Mouse (Mus musculus) stomach, embryonic 14.5 days (tissue): Measurements from ENCODE around the gene Ptn. TPM values are rescaled to one million over a fixed set of nuclear protein-coding genes. Genes with fewer than 3 reads are reported as not detected.
A peak's percentile ranks its signal among the peaks of the same experiment; 100 is the strongest.

Source experiments
- ATAC-seq: fragments of 200-750 bp; cut with Nextera tagmentation; 2 replicates; pipeline ENCODE4 v1.8.0; 2017; ENCODE audit warnings: low read depth, moderate TSS enrichment; ENCODE audit not compliant: insufficient number of reproducible peaks, insufficient read depth, low FRiP score
- H3K27ac ChIP-seq: fragments of 300-500 bp; sonication (generic); 2 replicates; pipeline ENCODE4 v1.5.1; 2014; ENCODE audit warnings: mild to moderate bottlenecking, low read length, moderate library complexity, mixed read lengths
- H3K27me3 ChIP-seq: fragments of 300-500 bp; sonication (generic); 2 replicates; pipeline ENCODE4 v1.6.1; 2014; ENCODE audit warnings: low read length, control low read depth, mixed read lengths; ENCODE audit not compliant: control insufficient read depth, insufficient read depth
- H3K36me3 ChIP-seq: fragments of 300-500 bp; sonication (generic); 2 replicates; pipeline ENCODE4 v1.6.1; 2014; ENCODE audit warnings: mild to moderate bottlenecking, control low read depth, low read length, moderate library complexity, mixed read lengths; ENCODE audit not compliant: control insufficient read depth, insufficient read depth
- H3K4me1 ChIP-seq: fragments of 300-500 bp; sonication (generic); 2 replicates; pipeline ENCODE4 v1.6.1; 2014; ENCODE audit warnings: low read length, control low read depth, mixed read lengths; ENCODE audit not compliant: control insufficient read depth, insufficient read depth
- H3K4me2 ChIP-seq: fragments of 300-500 bp; sonication (generic); replicated peaks from 2 replicates; pipeline ENCODE4 v1.6.1; 2014; ENCODE audit warnings: low read depth, low read length, control low read depth
- H3K4me3 ChIP-seq: fragments of 300-500 bp; sonication (generic); 2 replicates; pipeline ENCODE4 v1.5.1; 2014; ENCODE audit warnings: low read depth, low read length, control low read depth
- H3K9ac ChIP-seq: fragments of 300-500 bp; sonication (generic); replicated peaks from 2 replicates; pipeline ENCODE4 v1.6.1; 2014; ENCODE audit warnings: low read depth, mild to moderate bottlenecking, control low read depth, low read length, moderate library complexity, mixed read lengths
- H3K9me3 ChIP-seq: fragments of 300-500 bp; sonication (generic); 2 replicates; pipeline ENCODE4 v1.6.1; 2016; ENCODE audit warnings: low read depth, low read length, control low read depth; ENCODE audit not compliant: control insufficient read depth
- WGBS: fragments of 180-500 bp; shearing (Covaris S2); extraction: QIAGEN DNeasy Blood & Tissue Kit; methylation state at CpG from one replicate; pipeline ENCODE4 v1.1.7; 2014; 5-methylcytosine and 5-hydroxymethylcytosine counted together
- polyA plus RNA-seq: library from polyadenylated mRNA; unstranded; fragments of >200 nt; fragmentation: Nextera tagmentation; extraction: Ambion mirVana; gene quantifications from 2 replicates; pipeline ENCODE4 v1.2.1, GENCODE M21; 2014

The Ptn gene
- polyA plus RNA-seq, 1 experiment from 2014 or later: 432 TPM

DNA sequence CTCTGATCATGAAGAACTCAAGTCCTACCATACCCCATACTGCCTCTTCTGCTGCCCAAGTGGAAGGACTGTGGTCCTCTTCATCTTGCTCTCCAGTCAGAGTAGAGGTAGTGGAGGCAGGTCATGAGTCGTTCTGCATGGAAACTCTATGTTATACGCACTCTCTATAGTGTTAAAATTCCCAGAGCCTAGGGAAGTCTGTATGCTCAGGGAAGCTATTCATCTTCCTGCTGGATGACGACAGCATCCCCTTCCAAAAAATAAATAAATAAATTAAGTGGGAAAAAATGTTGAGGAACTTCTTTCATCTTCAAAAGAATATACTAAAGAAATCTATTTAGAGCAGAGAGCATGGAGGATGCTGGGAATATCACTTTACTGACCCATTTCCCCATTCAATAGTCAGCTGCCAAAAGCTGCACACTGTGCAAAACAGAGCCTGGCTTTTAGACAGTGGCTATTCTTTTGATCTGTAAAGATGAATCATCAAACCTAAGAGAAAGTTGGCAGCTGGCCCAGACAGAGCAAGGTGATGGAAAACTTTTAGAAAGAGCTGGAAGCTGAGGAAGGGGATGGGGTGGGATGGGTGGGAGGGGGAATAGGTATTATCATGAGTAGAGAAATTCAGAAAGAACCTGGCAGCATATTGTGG lies 84.4 kb downstream of the Ptn start:
- no peak for ATAC-seq
- H3K27ac ChIP-seq: no peak overlapping the region
- no peak overlapping the region for H3K4me2 ChIP-seq
- H3K9ac ChIP-seq: no peak overlapping the region
- 51% methylated on average over 3 of the region's 3 CpGs for whole genome bisulfite sequencing
- no peaks in the 10 kb centered on the region for H3K27me3 ChIP-seq
- no peaks in the 10 kb centered on the region for H3K4me1 ChIP-seq
- no peaks in the 10 kb centered on the region for H3K9me3 ChIP-seq
- H3K36me3 ChIP-seq: peaks cover 1% of the 10 kb centered on the region; the same call in 1 of the 2 replicates
- H3K4me3 ChIP-seq: no peak overlapping the region

DNA sequence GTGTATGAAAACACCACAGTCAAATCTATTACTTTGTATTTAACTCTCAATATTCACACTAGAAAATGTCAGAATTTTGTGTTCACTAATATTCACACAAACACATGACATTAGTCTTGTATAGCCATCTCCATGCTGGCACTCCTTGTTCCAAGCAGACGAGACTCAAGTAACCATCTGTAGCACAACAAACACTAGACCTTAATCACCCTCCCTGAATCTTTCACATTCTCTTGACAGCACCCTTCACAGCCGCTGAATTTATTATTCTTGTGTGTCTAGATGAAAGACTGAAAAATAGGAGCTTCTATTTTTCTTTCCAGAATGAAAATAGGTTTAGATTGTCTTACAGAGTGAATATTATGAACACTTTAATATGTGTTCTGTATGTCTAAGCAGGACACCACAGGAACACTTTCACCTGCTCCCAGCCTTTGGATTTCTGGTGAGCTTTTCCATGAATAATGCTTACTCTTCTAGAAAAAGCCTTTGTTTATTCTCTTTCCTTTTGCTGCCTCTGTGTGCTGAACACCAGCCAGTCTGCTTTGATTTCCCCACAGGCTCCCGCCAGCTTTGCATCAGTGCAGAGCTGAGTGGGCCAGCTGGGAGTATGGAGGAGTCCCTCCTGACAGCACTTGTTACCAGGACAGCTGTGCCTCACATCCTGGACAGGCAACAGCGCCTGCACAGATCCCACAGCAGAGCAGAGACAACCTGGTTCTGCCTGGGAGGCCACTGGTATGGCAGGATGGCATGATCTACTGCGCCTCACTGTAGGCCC lies 87.1 kb downstream of the Ptn start:
- Histone ChIP-seq H3K36me3 (peaks cover 4% of the 10 kb centered on the region; the same call in 1 of the 2 replicates), H3K4me3 (no peak overlapping the region), H3K27ac (no peak overlapping the region), H3K9ac (no peak overlapping the region), H3K4me1 (no peaks in the 10 kb centered on the region), H3K27me3 (no peaks in the 10 kb centered on the region), H3K4me2 (no peak overlapping the region), H3K9me3 (no peaks in the 10 kb centered on the region)
- no peak for ATAC-seq
- WGBS: 49% methylated on average over 5 of the region's 5 CpGs

DNA sequence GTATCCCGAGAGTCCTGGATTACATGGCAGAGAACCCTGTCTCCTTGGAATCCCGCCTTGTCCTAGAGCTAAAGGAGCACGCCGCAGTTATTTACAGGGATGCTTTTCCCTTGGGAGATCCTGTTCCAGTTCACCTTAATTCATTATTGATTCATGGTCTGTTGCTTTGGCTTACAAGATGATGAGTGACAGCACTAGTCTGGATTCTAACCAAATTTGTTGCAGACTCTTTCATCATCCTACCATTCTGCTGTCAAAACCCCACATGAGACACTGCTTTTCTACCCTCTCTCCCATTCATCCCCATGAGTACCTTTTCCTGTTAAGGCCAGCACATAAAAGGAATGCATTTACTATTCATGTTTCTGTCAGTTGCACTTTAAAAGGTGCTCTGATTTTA lies 96.7 kb downstream of the Ptn start:
- peaks cover 17% of the 10 kb centered on the region; the same call in 1 of the 2 replicates for H3K36me3 ChIP-seq
- ATAC-seq: no peak
- H3K27ac ChIP-seq: no peak overlapping the region
- no peak overlapping the region for H3K4me2 ChIP-seq
- no peaks in the 10 kb centered on the region for H3K27me3 ChIP-seq
- WGBS: 100% methylated on average over 4 of the region's 4 CpGs
- H3K4me3 ChIP-seq: no peak overlapping the region
- no peaks in the 10 kb centered on the region for H3K9me3 ChIP-seq
- H3K9ac ChIP-seq: no peak overlapping the region
- H3K4me1 ChIP-seq: no peaks in the 10 kb centered on the region

GRCm38 (mm10) chr6:36695481-36695880 lies 114.5 kb downstream of the Ptn start:
- ATAC-seq: no peak
- no peak overlapping the region for H3K4me2 ChIP-seq
- H3K4me1 ChIP-seq: no peaks in the 10 kb centered on the region
- H3K27ac ChIP-seq: no peak overlapping the region
- H3K9me3 ChIP-seq: no peaks in the 10 kb centered on the region
- WGBS: 48% methylated on average over 3 of the region's 3 CpGs
- H3K9ac ChIP-seq: no peak overlapping the region
- no peaks in the 10 kb centered on the region for H3K36me3 ChIP-seq
- H3K4me3 ChIP-seq: no peak overlapping the region
- H3K27me3 ChIP-seq: no peaks in the 10 kb centered on the region

DNA sequence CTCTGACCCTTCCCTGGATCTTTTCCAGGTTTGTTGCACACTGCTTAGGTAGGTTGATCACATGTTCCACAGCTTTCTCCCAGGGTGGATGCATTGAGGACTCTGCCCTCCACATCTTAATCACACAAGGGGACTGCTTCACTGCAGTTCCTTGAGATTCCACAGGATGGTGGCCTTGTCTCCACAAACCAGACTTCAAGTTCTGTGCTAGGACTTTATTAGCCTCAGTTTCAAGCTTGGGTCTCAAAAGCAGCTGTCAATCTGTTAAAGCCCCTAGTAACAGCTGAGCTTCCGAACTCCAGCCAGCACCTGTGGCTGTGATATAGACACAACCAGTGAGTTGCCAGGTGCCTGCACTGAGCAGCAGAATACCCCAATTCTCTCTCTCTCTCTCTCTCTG lies 118.5 kb downstream of the Ptn start:
- Histone ChIP-seq H3K36me3 (no peaks in the 10 kb centered on the region), H3K4me3 (no peak overlapping the region), H3K9ac (no peak overlapping the region), H3K4me2 (no peak overlapping the region), H3K9me3 (no peaks in the 10 kb centered on the region), H3K4me1 (no peaks in the 10 kb centered on the region), H3K27me3 (no peaks in the 10 kb centered on the region), H3K27ac (no peak overlapping the region)
- 13% methylated on average over 1 of the region's 1 CpGs for WGBS
- no peak for ATAC-seq

GRCm38 (mm10) chr6:36690941-36691340 lies 119.1 kb downstream of the Ptn start:
- Histone ChIP-seq H3K4me3 (no peak overlapping the region), H3K9me3 (no peaks in the 10 kb centered on the region), H3K9ac (no peak overlapping the region), H3K27me3 (no peaks in the 10 kb centered on the region), H3K36me3 (no peaks in the 10 kb centered on the region), H3K27ac (no peak overlapping the region), H3K4me2 (no peak overlapping the region), H3K4me1 (no peaks in the 10 kb centered on the region)
- 82% methylated on average over 4 of the region's 4 CpGs for WGBS
- no peak for ATAC-seq

DNA sequence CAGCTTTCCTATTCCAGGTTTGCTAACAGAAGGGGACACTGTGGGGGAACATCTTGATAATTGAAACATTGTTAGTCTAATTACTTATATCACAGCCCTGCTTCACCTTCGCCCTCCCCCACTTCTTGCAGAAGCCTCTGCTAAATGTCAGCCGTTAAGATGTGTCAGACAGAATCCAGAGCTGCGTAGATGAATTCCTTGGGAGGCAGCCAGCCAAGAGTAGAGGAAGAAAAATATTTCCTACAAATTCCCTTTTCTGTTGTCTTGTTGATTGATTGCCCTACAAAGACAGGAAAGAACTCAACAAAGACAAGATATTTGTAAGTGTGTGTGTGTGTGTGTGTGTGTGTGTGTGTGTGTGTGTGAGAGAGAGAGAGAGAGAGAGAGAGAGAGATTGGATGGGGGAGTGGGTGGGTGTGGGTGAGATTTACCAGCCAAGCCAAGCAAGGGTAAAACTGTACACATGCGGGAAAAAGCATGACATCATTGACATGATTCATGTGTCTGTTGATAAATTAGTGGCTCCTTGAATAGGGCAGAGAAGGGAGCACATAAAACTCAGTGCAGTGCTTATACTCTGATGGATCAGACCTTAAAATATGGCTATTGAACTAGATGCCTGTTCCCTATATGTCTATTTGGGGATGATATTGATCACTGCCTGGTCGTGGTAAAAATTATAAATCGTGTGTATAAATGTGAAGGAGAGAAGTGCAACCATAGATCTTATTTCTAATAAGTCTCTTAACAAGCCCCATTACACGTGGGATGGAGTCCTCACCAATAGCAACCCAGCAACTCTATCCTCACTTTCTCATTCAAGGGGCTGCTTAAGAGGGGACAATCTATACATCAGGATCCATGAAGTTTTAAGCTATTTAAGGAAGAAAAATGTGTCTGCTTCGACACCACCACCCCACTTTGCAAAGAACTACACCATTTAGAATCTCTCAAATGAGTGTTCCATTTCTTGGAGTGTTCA lies 133.0 kb downstream of the Ptn start:
- no peaks in the 10 kb centered on the region for H3K36me3 ChIP-seq
- H3K27me3 ChIP-seq: no peaks in the 10 kb centered on the region
- H3K4me1 ChIP-seq: peaks cover 3% of the 10 kb centered on the region; the same call in 1 of the 2 replicates
- no peak overlapping the region for H3K9ac ChIP-seq
- H3K4me2 ChIP-seq: no peak overlapping the region
- no peak overlapping the region for H3K4me3 ChIP-seq
- no peaks in the 10 kb centered on the region for H3K9me3 ChIP-seq
- ATAC-seq: peak; percentile 80; the same call in 1 of the 2 replicates
- WGBS: 23% methylated on average over 8 of the region's 8 CpGs
- H3K27ac ChIP-seq: peak overlapping the region; percentile 55
